Mouse (Mus musculus): ENCODE data around the gene Gfer. TPM values are rescaled to one million over a fixed set of nuclear protein-coding genes. Genes with fewer than 3 reads are reported as not detected.
A peak's percentile ranks its signal among the peaks of the same experiment; 100 is the strongest.

The Gfer gene
- polyA plus RNA-seq, 1 experiment: 62.8 TPM

DNA sequence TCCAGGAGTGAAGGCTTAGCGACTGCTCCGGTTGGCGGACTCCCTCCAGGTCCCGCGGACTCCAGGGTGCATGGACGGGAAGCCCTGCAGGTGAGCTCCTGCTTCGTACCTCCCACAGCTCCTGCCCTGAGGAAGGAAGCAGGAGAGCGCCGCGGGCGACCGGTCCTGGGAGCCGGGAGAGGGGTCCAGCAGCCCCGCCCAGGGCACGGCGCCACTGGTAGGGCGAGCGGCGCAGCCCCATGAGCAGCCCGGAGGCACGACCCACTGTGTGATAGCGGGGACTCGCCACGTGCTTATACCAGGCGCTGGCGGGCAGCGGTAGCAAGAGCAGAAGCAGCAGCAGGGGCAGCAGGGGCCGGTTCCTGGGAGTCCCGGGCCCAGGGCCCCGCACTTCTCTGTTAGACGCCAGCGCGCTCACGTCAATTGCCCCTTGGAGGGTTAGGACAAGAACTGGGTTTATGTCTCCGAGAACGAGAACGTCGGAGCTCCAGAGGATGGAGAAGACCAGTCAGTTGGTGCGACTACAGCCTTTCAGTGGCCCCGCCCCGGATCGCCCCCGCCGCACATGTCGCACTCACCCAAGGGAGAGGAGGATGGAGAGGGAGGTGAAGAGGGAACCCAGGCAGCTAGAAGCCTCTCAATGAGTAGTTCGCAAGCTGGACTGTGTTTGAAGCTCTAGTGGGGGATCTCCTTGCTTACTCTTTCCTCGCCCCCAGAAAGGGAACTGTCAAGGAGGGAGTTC, 37.8 kb downstream of the Gfer start, which contains the start of gene Npw:
Npw (minus strand) TSS at position 441 of the 742 bp plus-strand sequence.
- H3K27me3 ChIP-seq (ENCODE audit: control insufficient read depth, insufficient read depth, insufficient read length): peaks cover 21% of the 10 kb centered on the region
- H3ac ChIP-seq (ENCODE audit: control insufficient read depth, insufficient read length, low read depth): no peak within 1 kb of the TSS
- H3K4me3 ChIP-seq (ENCODE audit: insufficient read depth, poor library complexity, severe bottlenecking): no peak within 1 kb of the TSS
- H3K79me2 ChIP-seq (ENCODE audit: control insufficient read depth, insufficient read depth): no peaks in the 10 kb centered on the region
- H3K79me3 ChIP-seq (ENCODE audit: low read depth): no peaks in the 10 kb centered on the region
- TF ChIP-seq MAX (IDR thresholded peaks at IDR 0.05): no peak
- TF ChIP-seq MYOG (IDR thresholded peaks at IDR 0.05; ENCODE audit: control insufficient read depth, extremely low read depth, insufficient read length): no peak
- no peak for TF ChIP-seq MYOD1 (IDR thresholded peaks at IDR 0.05; ENCODE audit: control insufficient read depth, insufficient read length, low read depth)
- TF ChIP-seq FOSL1 (IDR thresholded peaks at IDR 0.05; ENCODE audit: insufficient read depth, low read length, poor library complexity, severe bottlenecking): no peak
- no peak for TF ChIP-seq CTCF (IDR thresholded peaks at IDR 0.05; ENCODE audit: control insufficient read depth, insufficient read depth, insufficient read length)
- TF ChIP-seq USF1 (IDR thresholded peaks at IDR 0.05; ENCODE audit: low read depth): no peak
- no peak for TF ChIP-seq CEBPB (IDR thresholded peaks at IDR 0.05; ENCODE audit: low read depth)
- H3K36me3 ChIP-seq (ENCODE audit: control insufficient read depth, insufficient read depth): no peaks in the 10 kb centered on the region

DNA sequence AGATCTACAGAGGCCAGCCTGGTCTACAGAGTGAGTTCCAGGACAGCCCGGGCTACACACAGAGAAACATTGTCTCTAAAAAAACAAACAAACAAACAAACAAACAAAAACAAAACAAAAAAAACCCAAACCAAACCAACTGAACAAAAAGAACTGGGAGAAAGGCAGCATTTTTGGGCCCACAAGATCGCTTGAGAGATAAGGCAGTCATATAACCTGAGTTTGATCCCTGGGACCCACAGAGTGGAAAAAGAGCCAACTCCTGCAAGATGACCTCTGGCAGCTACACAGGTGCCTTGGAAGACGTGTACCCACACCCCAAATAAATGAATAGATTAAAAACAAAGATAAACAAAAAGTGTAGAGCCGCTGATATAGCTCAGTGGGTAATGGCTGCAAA, 41.0 kb downstream of the Gfer start:
- peaks cover 21% of the 10 kb centered on the region for H3K27me3 ChIP-seq (ENCODE audit: control insufficient read depth, insufficient read depth, insufficient read length)
- no peaks in the 10 kb centered on the region for H3K36me3 ChIP-seq (ENCODE audit: control insufficient read depth, insufficient read depth)
- TF ChIP-seq MYOD1 (IDR thresholded peaks at IDR 0.05; ENCODE audit: control insufficient read depth, insufficient read length, low read depth) (no peak), MAX (IDR thresholded peaks at IDR 0.05) (no peak), CTCF (IDR thresholded peaks at IDR 0.05; ENCODE audit: control insufficient read depth, insufficient read depth, insufficient read length) (no peak), MYOG (IDR thresholded peaks at IDR 0.05; ENCODE audit: control insufficient read depth, extremely low read depth, insufficient read length) (no peak), FOSL1 (IDR thresholded peaks at IDR 0.05; ENCODE audit: insufficient read depth, low read length, poor library complexity, severe bottlenecking) (no peak), USF1 (IDR thresholded peaks at IDR 0.05; ENCODE audit: low read depth) (no peak), CEBPB (IDR thresholded peaks at IDR 0.05; ENCODE audit: low read depth) (no peak)
- H3K79me3 ChIP-seq (ENCODE audit: low read depth): no peaks in the 10 kb centered on the region
- no peak overlapping the region for H3ac ChIP-seq (ENCODE audit: control insufficient read depth, insufficient read length, low read depth)
- H3K4me3 ChIP-seq (ENCODE audit: insufficient read depth, poor library complexity, severe bottlenecking): no peak overlapping the region
- no peaks in the 10 kb centered on the region for H3K79me2 ChIP-seq (ENCODE audit: control insufficient read depth, insufficient read depth)

- H3K4me3 ChIP-seq (ENCODE audit: insufficient read depth, poor library complexity, severe bottlenecking): no peak overlapping the region
- H3K79me3 ChIP-seq (ENCODE audit: low read depth): no peaks in the 10 kb centered on the region
- no peak for TF ChIP-seq USF1 (IDR thresholded peaks at IDR 0.05; ENCODE audit: low read depth)
- TF ChIP-seq CTCF (IDR thresholded peaks at IDR 0.05; ENCODE audit: control insufficient read depth, insufficient read depth, insufficient read length): peak; percentile 82
- peaks cover 17% of the 10 kb centered on the region for H3K27me3 ChIP-seq (ENCODE audit: control insufficient read depth, insufficient read depth, insufficient read length)
- H3ac ChIP-seq (ENCODE audit: control insufficient read depth, insufficient read length, low read depth): no peak overlapping the region
- H3K36me3 ChIP-seq (ENCODE audit: control insufficient read depth, insufficient read depth): no peaks in the 10 kb centered on the region
- H3K79me2 ChIP-seq (ENCODE audit: control insufficient read depth, insufficient read depth): no peaks in the 10 kb centered on the region
Measured at GRCm38 (mm10) chr17:24653967-24654710, 41.8 kb downstream of the Gfer start.

DNA sequence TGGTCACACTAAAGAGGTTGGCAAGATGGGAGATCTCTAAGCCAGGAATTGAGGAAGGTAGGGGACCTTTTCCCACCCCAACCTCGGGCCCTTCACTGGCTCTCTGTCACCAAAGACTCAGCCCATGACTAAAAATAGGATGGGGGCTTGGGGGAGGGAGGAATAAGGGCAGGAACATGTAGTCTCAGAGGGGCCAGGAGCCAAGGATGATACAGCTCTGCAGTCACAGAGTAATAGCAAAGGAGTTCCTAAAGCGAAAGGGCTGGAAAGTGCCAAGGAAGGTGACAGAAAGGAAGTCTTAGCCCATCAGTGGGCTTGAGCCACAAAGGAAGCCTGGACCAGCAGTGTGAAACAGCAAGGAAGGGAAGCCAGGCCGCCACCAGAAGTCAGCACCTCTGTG, 44.1 kb downstream of the Gfer start:
- Histone ChIP-seq H3K27me3 (ENCODE audit: control insufficient read depth, insufficient read depth, insufficient read length) (peaks cover 4% of the 10 kb centered on the region), H3K79me3 (ENCODE audit: low read depth) (no peaks in the 10 kb centered on the region), H3K4me3 (ENCODE audit: insufficient read depth, poor library complexity, severe bottlenecking) (no peak overlapping the region), H3K36me3 (ENCODE audit: control insufficient read depth, insufficient read depth) (no peaks in the 10 kb centered on the region), H3K79me2 (ENCODE audit: control insufficient read depth, insufficient read depth) (no peaks in the 10 kb centered on the region), H3ac (ENCODE audit: control insufficient read depth, insufficient read length, low read depth) (no peak overlapping the region)
- TF ChIP-seq MAX (IDR thresholded peaks at IDR 0.05) (no peak), FOSL1 (IDR thresholded peaks at IDR 0.05; ENCODE audit: insufficient read depth, low read length, poor library complexity, severe bottlenecking) (no peak), CTCF (IDR thresholded peaks at IDR 0.05; ENCODE audit: control insufficient read depth, insufficient read depth, insufficient read length) (no peak), MYOG (IDR thresholded peaks at IDR 0.05; ENCODE audit: control insufficient read depth, extremely low read depth, insufficient read length) (no peak), CEBPB (IDR thresholded peaks at IDR 0.05; ENCODE audit: low read depth) (no peak), MYOD1 (IDR thresholded peaks at IDR 0.05; ENCODE audit: control insufficient read depth, insufficient read length, low read depth) (no peak), USF1 (IDR thresholded peaks at IDR 0.05; ENCODE audit: low read depth) (no peak)

DNA sequence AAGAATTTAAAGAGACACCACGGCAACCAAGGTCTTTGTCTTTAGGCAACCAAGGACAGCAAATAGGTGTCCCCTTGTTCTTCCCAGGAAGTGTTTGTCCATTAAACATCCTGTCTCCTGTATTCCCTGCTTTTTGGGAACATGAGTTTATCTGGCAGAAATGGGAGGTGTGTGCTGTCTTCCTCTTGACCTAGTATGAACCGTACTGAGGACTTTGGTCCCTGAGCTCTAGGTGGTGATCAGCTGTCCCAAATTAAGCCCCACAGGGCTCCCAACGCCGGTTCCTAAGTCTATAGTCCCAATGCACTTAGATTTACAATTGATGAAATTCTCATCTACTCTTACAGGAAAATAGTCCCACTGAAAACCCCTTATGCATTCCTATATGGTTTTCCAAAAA, 45.2 kb downstream of the Gfer start:
- no peak overlapping the region for H3K4me3 ChIP-seq (ENCODE audit: insufficient read depth, poor library complexity, severe bottlenecking)
- TF ChIP-seq MAX (IDR thresholded peaks at IDR 0.05) (no peak), FOSL1 (IDR thresholded peaks at IDR 0.05; ENCODE audit: insufficient read depth, low read length, poor library complexity, severe bottlenecking) (no peak), CEBPB (IDR thresholded peaks at IDR 0.05; ENCODE audit: low read depth) (no peak), MYOG (IDR thresholded peaks at IDR 0.05; ENCODE audit: control insufficient read depth, extremely low read depth, insufficient read length) (no peak), CTCF (IDR thresholded peaks at IDR 0.05; ENCODE audit: control insufficient read depth, insufficient read depth, insufficient read length) (no peak), USF1 (IDR thresholded peaks at IDR 0.05; ENCODE audit: low read depth) (no peak)
- peaks cover 4% of the 10 kb centered on the region for H3K27me3 ChIP-seq (ENCODE audit: control insufficient read depth, insufficient read depth, insufficient read length)
- H3K36me3 ChIP-seq (ENCODE audit: control insufficient read depth, insufficient read depth): no peaks in the 10 kb centered on the region
- no peak overlapping the region for H3ac ChIP-seq (ENCODE audit: control insufficient read depth, insufficient read length, low read depth)
- H3K79me3 ChIP-seq (ENCODE audit: low read depth): no peaks in the 10 kb centered on the region
- no peaks in the 10 kb centered on the region for H3K79me2 ChIP-seq (ENCODE audit: control insufficient read depth, insufficient read depth)

Measured in C2C12 (cell line).